Mouse (Mus musculus) kidney, adult 9 months (tissue): ENCODE measurements around the gene Fam214a.

Source experiments
- DNase-seq: peaks from one replicate; pipeline ENCODE4 v3.0.0; 2022

Fam214a gene

GRCm38 (mm10) chr9:74952106-74952505, 578 bp upstream of the Fam214a start:
- peak; percentile 12 for DNase-seq

- peak; percentile 78 for DNase-seq
Observed at GRCm38 (mm10) chr9:74953265-74953958, 728 bp downstream of the Fam214a start.

- no peak for DNase-seq
Observed at GRCm38 (mm10) chr9:74953959-74954279, 1.2 kb downstream of the Fam214a start.

GRCm38 (mm10) chr9:74954387-74954786, 1.7 kb downstream of the Fam214a start:
- DNase-seq, result peak; percentile 15

- DNase-seq, result no peak
Observed at GRCm38 (mm10) chr9:74960630-74961029, 7.9 kb downstream of the Fam214a start.

GRCm38 (mm10) chr9:74961073-74961575, 8.4 kb downstream of the Fam214a start:
- no peak for DNase-seq

- DNase-seq, result peak; percentile 61
Observed at GRCm38 (mm10) chr9:74963953-74964352, 11.3 kb downstream of the Fam214a start.

GRCm38 (mm10) chr9:74964866-74965384, 12.2 kb downstream of the Fam214a start:
- DNase-seq, result peak; percentile 7

- DNase-seq, result peak; percentile 7
Observed at GRCm38 (mm10) chr9:74966200-74966599, 13.5 kb downstream of the Fam214a start.

- no peak for DNase-seq
Observed at GRCm38 (mm10) chr9:74968647-74969428, 16.2 kb downstream of the Fam214a start.

GRCm38 (mm10) chr9:74970591-74970990, 17.9 kb downstream of the Fam214a start:
- DNase-seq, result no peak

- DNase-seq, result peak; percentile 64
Observed at GRCm38 (mm10) chr9:74971191-74971976, 18.7 kb downstream of the Fam214a start.

GRCm38 (mm10) chr9:74972736-74973135, 20.1 kb downstream of the Fam214a start:
- no peak for DNase-seq

- no peak for DNase-seq
Observed at GRCm38 (mm10) chr9:74973154-74973553, 20.5 kb downstream of the Fam214a start.

- DNase-seq, result no peak
Observed at GRCm38 (mm10) chr9:74974758-74975157, 22.1 kb downstream of the Fam214a start.

- DNase-seq, result peak; percentile 89
Observed at GRCm38 (mm10) chr9:74975416-74975815, 22.7 kb downstream of the Fam214a start.

GRCm38 (mm10) chr9:74975911-74976563, 23.4 kb downstream of the Fam214a start:
- peak; percentile 91 for DNase-seq

- DNase-seq, result no peak
Observed at GRCm38 (mm10) chr9:74977251-74977650, 24.6 kb downstream of the Fam214a start.

GRCm38 (mm10) chr9:74977962-74978361, 25.3 kb downstream of the Fam214a start:
- DNase-seq, result peak; percentile 61

GRCm38 (mm10) chr9:74978868-74979267, 26.2 kb downstream of the Fam214a start:
- no peak for DNase-seq

GRCm38 (mm10) chr9:74979371-74979770, 26.7 kb downstream of the Fam214a start:
- no peak for DNase-seq

GRCm38 (mm10) chr9:74979866-74980265, 27.2 kb downstream of the Fam214a start:
- DNase-seq, result no peak
